26 mouse cellular contexts compared by ENCODE assay signal in genomic region chr6:141403943-141404342, GRCm38 (mm10).
A peak's percentile ranks its signal among the peaks of the same experiment; 100 is the strongest.
DNase-seq lines count a peak whose midpoint lies in the region; ATAC-seq and TF ChIP-seq lines count a peak whose summit lies in the region.
"Had no signal": no experiment of that assay in that cellular context is flagged by ENCODE, and none has a peak within 500 bp of the region (broad histone marks: within the 10 kb centered on the region; RNA-seq: fewer than 3 reads in every experiment).

No protein-coding gene starts in this region.

- peaks cover 19% of the 10 kb centered on the region for H3K4me1 ChIP-seq in embryonic facial prominence, embryonic 13.5 days
- peaks cover 19% of the 10 kb centered on the region for H3K4me1 ChIP-seq in embryonic facial prominence, embryonic 10.5 days
- H3K4me1 ChIP-seq in midbrain, embryonic 14.5 days (ENCODE audit: control insufficient read depth, insufficient read depth, low read length) = no peaks in the 10 kb centered on the region
- H3K4me1 ChIP-seq in midbrain, embryonic 15.5 days = 0 out of 2 replicates have a peak, but pooled peaks cover 3% of the 10 kb centered on the region
- H3K4me1 ChIP-seq in forebrain, embryonic 14.5 days (ENCODE audit: control insufficient read depth, insufficient read depth, low read length) = 0 out of 2 replicates have a peak, but pooled peaks cover 3% of the 10 kb centered on the region
- peaks cover 7% of the 10 kb centered on the region; the same call in 1 of the 2 replicates for H3K4me1 ChIP-seq in forebrain, postnatal 0 days (ENCODE audit: insufficient read depth)

- no peaks in the 10 kb centered on the region for H3K27me3 ChIP-seq in embryonic facial prominence, embryonic 13.5 days
- H3K27me3 ChIP-seq in embryonic facial prominence, embryonic 10.5 days (replicated peaks; ENCODE audit: low read depth, poor library complexity, severe bottlenecking) = no peaks in the 10 kb centered on the region
- H3K27me3 ChIP-seq in midbrain, embryonic 14.5 days (ENCODE audit: control insufficient read depth, insufficient read depth, low read length) = no peaks in the 10 kb centered on the region
- H3K27me3 ChIP-seq in midbrain, embryonic 15.5 days (replicated peaks) = no peaks in the 10 kb centered on the region
- H3K27me3 ChIP-seq in forebrain, embryonic 14.5 days (replicated peaks; ENCODE audit: control insufficient read depth, insufficient read depth, low read length) = no peaks in the 10 kb centered on the region
- H3K27me3 ChIP-seq in forebrain, postnatal 0 days (ENCODE audit: insufficient read depth, low read length) = no peaks in the 10 kb centered on the region
- H3K27me3 ChIP-seq: embryonic facial prominence, embryonic 15.5 days; heart, embryonic 12.5 days; hindbrain, embryonic 13.5 days had no signal

- H3K4me2 ChIP-seq in embryonic facial prominence, embryonic 13.5 days = no peak overlapping the region
- no peak overlapping the region for H3K4me2 ChIP-seq in midbrain, embryonic 14.5 days (ENCODE audit: low read length)
- H3K4me2 ChIP-seq in midbrain, embryonic 15.5 days = no peak overlapping the region
- H3K4me2 ChIP-seq in forebrain, embryonic 14.5 days (ENCODE audit: low read length) = no peak overlapping the region
- H3K4me2 ChIP-seq in forebrain, postnatal 0 days (ENCODE audit: low read depth) = no peak overlapping the region
- H3K4me2 ChIP-seq: embryonic facial prominence, embryonic 15.5 days; heart, embryonic 12.5 days; hindbrain, embryonic 13.5 days had no signal

- no peak for ATAC-seq in embryonic facial prominence, embryonic 13.5 days (ENCODE audit: insufficient number of reproducible peaks, insufficient read depth, low FRiP score, low TSS enrichment, low read depth)
- ATAC-seq in midbrain, embryonic 14.5 days (ENCODE audit: low FRiP score, low TSS enrichment) = no peak
- no peak for ATAC-seq in midbrain, embryonic 15.5 days (replicated peaks)
- ATAC-seq in forebrain, embryonic 14.5 days = peak; percentile 55; the same call in 1 of the 2 replicates
- no peak for ATAC-seq in forebrain, postnatal 0 days
- ATAC-seq: CD4-positive, CD25-positive, alpha-beta regulatory T cell, adult 4 months; intestine, embryonic 16.5 days had no signal

- H3K27ac ChIP-seq in embryonic facial prominence, embryonic 13.5 days = peak overlapping the region; percentile 28; the same call in 1 of the 2 replicates
- H3K27ac ChIP-seq in embryonic facial prominence, embryonic 10.5 days (replicated peaks) = no peak overlapping the region
- H3K27ac ChIP-seq in midbrain, embryonic 14.5 days (replicated peaks; ENCODE audit: low read depth, low read length) = no peak overlapping the region
- no peak overlapping the region for H3K27ac ChIP-seq in midbrain, embryonic 15.5 days
- no peak overlapping the region for H3K27ac ChIP-seq in forebrain, embryonic 14.5 days (ENCODE audit: low read depth, low read length)
- H3K27ac ChIP-seq in forebrain, postnatal 0 days (ENCODE audit: low read depth, low read length) = no peak overlapping the region
- H3K27ac ChIP-seq: embryonic facial prominence, embryonic 15.5 days; heart, adult 2 months; hindbrain, embryonic 13.5 days; liver, embryonic 14.5 days; macrophage had no signal

- 49% methylated on average over 2 of the region's 2 CpGs for WGBS in embryonic facial prominence, embryonic 13.5 days
- 61% methylated on average over 2 of the region's 2 CpGs for WGBS in embryonic facial prominence, embryonic 10.5 days
- WGBS in midbrain, embryonic 14.5 days = 71% methylated on average over 2 of the region's 2 CpGs
- 54% methylated on average over 2 of the region's 2 CpGs for WGBS in midbrain, embryonic 15.5 days
- 47% methylated on average over 2 of the region's 2 CpGs for WGBS in forebrain, embryonic 14.5 days
- WGBS in forebrain, postnatal 0 days = 35% methylated on average over 2 of the region's 2 CpGs

- H3K9me3 ChIP-seq in embryonic facial prominence, embryonic 13.5 days = no peaks in the 10 kb centered on the region
- H3K9me3 ChIP-seq in embryonic facial prominence, embryonic 10.5 days = no peaks in the 10 kb centered on the region
- no peaks in the 10 kb centered on the region for H3K9me3 ChIP-seq in midbrain, embryonic 14.5 days (ENCODE audit: control insufficient read depth, low read length)
- no peaks in the 10 kb centered on the region for H3K9me3 ChIP-seq in midbrain, embryonic 15.5 days
- H3K9me3 ChIP-seq in forebrain, embryonic 14.5 days (replicated peaks; ENCODE audit: control insufficient read depth, low read length) = no peaks in the 10 kb centered on the region
- no peaks in the 10 kb centered on the region for H3K9me3 ChIP-seq in forebrain, postnatal 0 days (ENCODE audit: low read length)
- H3K9me3 ChIP-seq: embryonic facial prominence, embryonic 15.5 days; heart, embryonic 12.5 days; hindbrain, embryonic 13.5 days had no signal

- TF ChIP-seq CTCF in forebrain, postnatal 0 days (IDR thresholded peaks at IDR 0.05; ENCODE audit: low read depth) = no peak

- H3K9ac ChIP-seq in embryonic facial prominence, embryonic 13.5 days = no peak overlapping the region
- no peak overlapping the region for H3K9ac ChIP-seq in midbrain, embryonic 14.5 days (replicated peaks; ENCODE audit: low read length)
- H3K9ac ChIP-seq in midbrain, embryonic 15.5 days = no peak overlapping the region
- H3K9ac ChIP-seq in forebrain, embryonic 14.5 days (ENCODE audit: low read length) = no peak overlapping the region
- no peak overlapping the region for H3K9ac ChIP-seq in forebrain, postnatal 0 days
- H3K9ac ChIP-seq: embryonic facial prominence, embryonic 15.5 days; heart, embryonic 12.5 days; hindbrain, embryonic 13.5 days; liver, embryonic 14.5 days had no signal

- H3K36me3 ChIP-seq in embryonic facial prominence, embryonic 13.5 days = no peaks in the 10 kb centered on the region
- no peaks in the 10 kb centered on the region for H3K36me3 ChIP-seq in embryonic facial prominence, embryonic 10.5 days (replicated peaks)
- no peaks in the 10 kb centered on the region for H3K36me3 ChIP-seq in midbrain, embryonic 14.5 days (ENCODE audit: control insufficient read depth, insufficient read depth, low read length)
- no peaks in the 10 kb centered on the region for H3K36me3 ChIP-seq in midbrain, embryonic 15.5 days (replicated peaks)
- no peaks in the 10 kb centered on the region for H3K36me3 ChIP-seq in forebrain, embryonic 14.5 days (ENCODE audit: control insufficient read depth, insufficient read depth, low read length)
- H3K36me3 ChIP-seq in forebrain, postnatal 0 days (ENCODE audit: insufficient read depth) = no peaks in the 10 kb centered on the region
- H3K36me3 ChIP-seq: embryonic facial prominence, embryonic 15.5 days; heart, embryonic 12.5 days; hindbrain, embryonic 13.5 days had no signal

- H3K4me3 ChIP-seq in embryonic facial prominence, embryonic 13.5 days = no peak overlapping the region
- no peak overlapping the region for H3K4me3 ChIP-seq in embryonic facial prominence, embryonic 10.5 days
- no peak overlapping the region for H3K4me3 ChIP-seq in midbrain, embryonic 14.5 days (replicated peaks; ENCODE audit: low read depth, low read length)
- H3K4me3 ChIP-seq in midbrain, embryonic 15.5 days = no peak overlapping the region
- H3K4me3 ChIP-seq in forebrain, embryonic 14.5 days (ENCODE audit: low read depth, low read length) = no peak overlapping the region
- no peak overlapping the region for H3K4me3 ChIP-seq in forebrain, postnatal 0 days (ENCODE audit: low read depth, low read length)
- H3K4me3 ChIP-seq: embryonic facial prominence, embryonic 15.5 days; heart, adult 2 months; heart, embryonic 12.5 days; hindbrain, embryonic 13.5 days had no signal

- DNase-seq in embryonic facial prominence, embryonic 10.5 days (ENCODE audit: low spot score) = no peak
- DNase-seq in midbrain, embryonic 14.5 days = peak; percentile 20
- DNase-seq in forebrain, embryonic 14.5 days (ENCODE audit: low spot score) = peak; percentile 70
- peak; percentile 9 for DNase-seq in forebrain, postnatal 0 days
- DNase-seq in yolk sac, embryonic 10.5 days (ENCODE audit: low spot score) = no peak
- DNase-seq: adrenal gland, postnatal 14 days; cerebellum, adult 11-12 months; cerebellum, postnatal 14 days; heart, adult 2 months; heart, postnatal 4 days; kidney, postnatal 14 days; liver; lung, adult 2 months; lung, postnatal 10 days; right cerebral cortex, postnatal 4 days; thymus, adult 2 months; thymus, postnatal 36 days had no signal

Comparison
In these comparisons a context has a peak if more than half of its experiments do, and no peak if none do; other contexts are left out.
1. DNase-seq: peak in midbrain, embryonic 14.5 days (single experiment), forebrain, embryonic 14.5 days (single experiment) and forebrain, postnatal 0 days (single experiment); none in embryonic facial prominence, embryonic 10.5 days (single experiment) and yolk sac, embryonic 10.5 days (single experiment).